Mouse (Mus musculus): Measurements from ENCODE around the gene Zfp366. TPM values are rescaled to one million over a fixed set of nuclear protein-coding genes. Genes with fewer than 3 reads are reported as not detected.

Gene Zfp366
- total RNA-seq, 1 experiment from 2014 or later, result not detected

GRCm38 (mm10) chr13:99183257-99183895 is 1.2 kb upstream of the Zfp366 start:
- ATAC-seq (replicated peaks; ENCODE audit: insufficient number of reproducible peaks, low FRiP score, low TSS enrichment, poor library complexity, severe bottlenecking), result no peak

DNA sequence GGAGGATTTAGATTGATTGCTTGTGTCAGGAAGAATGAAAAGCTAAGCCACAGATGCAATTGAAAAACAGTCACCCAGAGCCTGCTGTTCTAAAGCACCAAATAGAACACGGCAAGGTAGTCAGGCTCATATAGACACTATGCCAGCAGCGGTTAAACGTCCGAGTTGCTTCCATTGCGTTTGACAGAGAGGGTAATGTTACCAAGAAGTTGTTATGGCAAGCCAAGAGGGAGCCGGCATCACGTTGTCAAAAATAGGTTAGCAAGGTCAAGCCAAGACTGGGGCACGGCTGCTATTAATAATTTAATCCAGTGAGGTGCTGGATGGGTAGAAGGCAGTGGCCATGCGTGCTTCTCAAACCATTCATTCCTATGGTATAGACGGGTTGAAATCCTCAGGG is 950 bp downstream of the Zfp366 start:
- no peak for ATAC-seq (replicated peaks; ENCODE audit: insufficient number of reproducible peaks, low FRiP score, low TSS enrichment, poor library complexity, severe bottlenecking)

GRCm38 (mm10) chr13:99186138-99186853 is 1.7 kb downstream of the Zfp366 start:
- no peak for ATAC-seq (replicated peaks; ENCODE audit: insufficient number of reproducible peaks, low FRiP score, low TSS enrichment, poor library complexity, severe bottlenecking)

DNA sequence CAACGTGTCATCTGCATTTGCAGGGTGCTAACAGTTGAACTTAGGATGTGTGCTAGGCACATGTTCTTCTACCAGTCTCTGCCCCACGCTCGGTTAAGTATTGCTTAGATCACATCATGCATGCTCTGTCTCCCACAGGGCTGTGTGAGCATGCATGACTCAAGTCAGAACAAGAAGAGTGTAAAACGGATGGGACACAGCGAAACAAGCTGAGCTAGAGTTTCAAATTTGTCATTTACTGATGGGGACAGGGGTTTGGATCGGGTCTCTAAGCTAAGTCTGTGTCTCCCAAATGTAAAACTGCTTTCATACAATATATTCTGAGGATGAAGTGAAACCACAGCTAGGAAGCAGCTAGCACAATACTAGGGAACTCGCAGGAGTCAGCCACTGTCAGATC is 2.2 kb downstream of the Zfp366 start:
- no peak for ATAC-seq (replicated peaks; ENCODE audit: insufficient number of reproducible peaks, low FRiP score, low TSS enrichment, poor library complexity, severe bottlenecking)

- peak; percentile 49 for ATAC-seq (replicated peaks; ENCODE audit: insufficient number of reproducible peaks, low FRiP score, low TSS enrichment, poor library complexity, severe bottlenecking)
Measured at GRCm38 (mm10) chr13:99187456-99187855, 2.8 kb downstream of the Zfp366 start.

- no peak for ATAC-seq (replicated peaks; ENCODE audit: insufficient number of reproducible peaks, low FRiP score, low TSS enrichment, poor library complexity, severe bottlenecking)
Measured at GRCm38 (mm10) chr13:99188625-99189024, 4.0 kb downstream of the Zfp366 start.

- no peak for ATAC-seq (replicated peaks; ENCODE audit: insufficient number of reproducible peaks, low FRiP score, low TSS enrichment, poor library complexity, severe bottlenecking)
Measured at GRCm38 (mm10) chr13:99189671-99190070, 5.0 kb downstream of the Zfp366 start.

DNA sequence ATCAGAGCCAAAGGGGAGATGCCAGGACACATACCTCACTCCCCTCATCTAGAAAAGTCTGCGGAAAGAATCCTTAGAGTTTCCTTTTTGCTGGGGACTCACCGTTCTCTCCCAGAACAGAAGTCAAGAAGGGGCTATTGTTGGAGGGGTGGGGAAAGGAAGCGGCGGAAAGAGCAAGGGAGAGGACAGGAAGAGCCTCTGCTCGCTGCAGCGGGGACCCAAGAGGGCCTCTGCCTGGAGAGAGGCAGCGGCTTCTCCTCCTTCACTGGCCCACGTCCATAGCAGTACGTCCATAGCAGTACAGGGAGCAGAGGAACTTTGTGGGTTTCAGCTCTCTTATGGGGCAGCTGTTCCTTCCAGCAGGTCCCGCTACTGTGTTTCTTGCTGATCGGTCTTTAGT is 5.8 kb downstream of the Zfp366 start:
- no peak for ATAC-seq (replicated peaks; ENCODE audit: insufficient number of reproducible peaks, low FRiP score, low TSS enrichment, poor library complexity, severe bottlenecking)

DNA sequence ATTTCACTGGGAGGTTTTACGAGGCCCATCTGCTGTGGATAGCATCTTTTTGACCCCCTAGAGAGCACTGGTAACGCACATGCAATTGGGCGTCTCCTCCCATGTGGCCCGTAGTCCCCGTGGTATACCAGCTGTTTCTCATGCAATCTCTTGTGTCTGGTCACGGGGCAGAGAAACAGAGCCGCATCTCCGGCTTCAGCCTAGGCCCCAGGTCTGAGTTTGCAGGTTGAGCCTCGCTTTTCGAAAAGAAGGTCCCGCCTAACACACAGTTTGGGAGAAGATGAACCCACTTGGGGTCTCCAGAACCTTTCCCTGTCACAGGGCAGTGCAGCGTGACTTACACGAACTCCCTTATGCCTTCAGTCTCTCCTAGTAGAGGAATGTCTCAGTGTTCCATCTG is 6.4 kb downstream of the Zfp366 start:
- no peak for ATAC-seq (replicated peaks; ENCODE audit: insufficient number of reproducible peaks, low FRiP score, low TSS enrichment, poor library complexity, severe bottlenecking)

DNA sequence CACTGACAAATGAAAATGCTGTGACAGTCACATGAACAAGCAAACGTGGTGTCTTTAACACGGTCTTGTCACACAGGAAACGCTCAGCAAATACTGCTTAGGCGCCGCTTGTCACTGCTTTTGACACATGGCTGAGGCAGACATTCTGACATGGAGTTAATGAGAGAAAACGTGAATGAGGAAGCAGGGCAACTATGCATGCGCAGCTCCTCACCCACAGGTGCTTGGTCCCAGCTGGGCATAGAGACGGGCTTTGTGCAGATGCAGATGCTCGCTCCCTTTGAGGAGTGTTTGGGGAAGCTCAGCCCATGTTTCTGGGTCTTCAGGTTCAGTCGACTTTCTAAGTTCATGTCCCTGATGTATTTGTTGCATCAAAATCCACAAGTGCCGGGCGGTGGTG is 11.7 kb downstream of the Zfp366 start:
- no peak for ATAC-seq (replicated peaks; ENCODE audit: insufficient number of reproducible peaks, low FRiP score, low TSS enrichment, poor library complexity, severe bottlenecking)

DNA sequence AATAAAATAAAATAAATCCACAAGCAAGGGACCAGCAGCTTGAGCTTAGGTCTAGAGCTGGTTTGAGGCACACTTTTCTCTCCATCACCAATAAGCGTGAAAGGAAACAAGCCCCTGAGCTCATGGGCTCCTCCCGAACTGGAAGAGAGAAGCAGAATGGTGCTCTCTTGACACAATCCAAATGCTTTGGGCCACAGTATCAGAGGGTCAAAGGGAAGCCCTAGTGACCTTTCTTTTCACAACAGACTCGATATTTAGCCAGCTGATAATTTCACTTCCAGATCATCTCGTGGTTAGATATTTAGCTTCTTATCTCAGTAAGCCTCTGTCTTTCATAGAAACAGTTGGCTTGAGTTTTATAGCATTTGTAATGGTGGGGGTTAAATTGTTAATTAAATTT is 12.2 kb downstream of the Zfp366 start:
- no peak for ATAC-seq (replicated peaks; ENCODE audit: insufficient number of reproducible peaks, low FRiP score, low TSS enrichment, poor library complexity, severe bottlenecking)

DNA sequence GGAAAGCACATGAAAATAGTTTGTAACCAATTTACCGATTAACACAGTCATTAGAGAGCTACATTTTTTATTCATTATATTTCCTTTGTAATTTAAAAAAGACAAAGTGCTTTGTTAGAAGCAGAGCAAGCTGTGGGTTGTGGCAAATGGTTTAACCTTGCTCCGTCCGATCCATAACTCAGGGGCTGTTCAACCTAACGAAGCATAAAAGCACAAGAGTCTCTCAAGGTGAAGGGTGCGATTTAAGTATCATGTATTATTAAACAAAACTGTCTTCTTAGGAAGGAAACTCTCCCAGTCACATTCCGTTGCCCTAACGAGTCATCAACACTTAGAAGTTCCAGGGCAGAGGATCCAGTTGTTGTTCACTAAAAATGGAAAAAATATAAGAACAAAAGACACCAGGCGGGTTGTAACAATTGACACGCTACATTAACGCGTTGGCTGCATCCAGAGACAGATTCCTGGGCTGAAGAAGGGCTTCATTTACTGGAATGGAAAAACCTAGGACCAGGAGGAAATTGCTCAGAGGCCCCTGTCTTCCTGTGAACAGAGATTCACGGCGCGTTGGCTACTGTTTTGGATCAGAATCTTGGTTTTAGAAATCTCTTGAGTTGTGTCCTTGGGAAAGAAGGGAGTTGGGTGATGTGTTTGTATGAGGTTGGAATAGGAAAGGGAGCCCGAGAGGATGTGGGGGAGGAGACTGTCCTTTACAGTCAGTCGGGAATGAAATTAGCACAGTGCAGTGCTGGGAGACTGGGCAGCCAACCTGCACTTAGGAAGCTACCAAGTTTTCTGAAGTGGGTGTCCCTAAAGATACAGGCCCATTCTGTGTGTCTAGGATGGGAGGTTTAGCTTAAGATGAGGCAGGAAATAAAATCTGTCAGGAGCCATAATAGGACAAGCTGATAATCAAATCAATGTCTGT is 17.3 kb downstream of the Zfp366 start:
- no peak for ATAC-seq (replicated peaks; ENCODE audit: insufficient number of reproducible peaks, low FRiP score, low TSS enrichment, poor library complexity, severe bottlenecking)

DNA sequence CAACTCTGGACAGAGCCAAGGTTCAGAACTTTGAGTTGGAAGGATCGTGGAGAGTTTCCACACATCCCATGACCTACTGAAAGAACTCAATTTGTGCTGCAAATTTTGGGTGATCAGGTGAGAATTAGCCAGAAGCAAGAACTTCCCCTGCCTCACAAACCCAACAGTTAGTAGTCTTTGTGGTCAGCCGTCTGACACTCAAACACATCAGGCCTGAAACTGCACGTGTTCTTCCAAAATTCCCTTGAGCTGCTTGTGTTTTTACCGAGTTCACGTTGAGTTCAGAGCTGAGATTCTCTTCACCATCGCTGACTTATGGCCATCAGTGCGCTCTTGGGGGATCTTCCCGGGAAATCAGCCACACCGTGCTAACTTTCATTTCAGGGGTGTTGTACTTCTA is 22.6 kb downstream of the Zfp366 start:
- ATAC-seq (replicated peaks; ENCODE audit: insufficient number of reproducible peaks, low FRiP score, low TSS enrichment, poor library complexity, severe bottlenecking), result no peak

DNA sequence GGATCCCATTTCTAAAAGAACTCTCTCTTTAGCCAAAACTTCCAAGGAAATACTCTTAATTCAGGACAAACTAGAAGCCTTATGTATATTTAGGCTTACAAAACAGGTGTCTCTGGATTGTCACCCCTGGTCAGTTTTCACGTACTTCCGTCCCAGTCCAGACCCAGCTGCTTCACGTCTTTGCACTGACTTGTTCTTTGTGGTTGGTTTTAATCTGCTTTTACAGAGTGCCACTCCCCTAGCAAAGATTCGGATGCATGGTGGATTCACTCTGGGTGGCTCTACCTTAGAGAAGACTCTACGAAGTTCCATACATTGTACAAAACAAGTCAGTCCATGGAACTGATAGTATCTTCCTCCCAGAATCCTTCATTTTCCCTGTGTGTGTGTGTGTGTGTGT is 25.2 kb downstream of the Zfp366 start:
- ATAC-seq (replicated peaks; ENCODE audit: insufficient number of reproducible peaks, low FRiP score, low TSS enrichment, poor library complexity, severe bottlenecking), result no peak

DNA sequence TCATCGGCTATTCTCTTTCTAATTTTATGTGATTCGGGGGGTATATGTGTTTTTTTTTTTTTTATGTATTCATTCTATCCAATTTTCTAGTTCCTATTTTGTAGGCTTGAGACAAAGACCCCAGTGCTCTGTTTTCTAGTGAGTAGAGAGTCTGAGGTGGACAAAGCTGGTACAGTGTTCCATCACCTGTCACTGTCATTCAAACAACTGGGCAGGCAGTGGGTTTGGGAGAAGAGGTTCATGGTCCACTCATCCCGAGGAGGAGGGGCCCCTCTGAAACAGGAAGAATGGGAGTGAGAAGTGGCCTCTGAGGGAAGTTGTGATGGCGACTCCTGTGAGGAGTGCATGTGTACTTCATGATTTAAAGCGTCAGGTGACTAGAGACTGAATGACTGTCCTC is 26.2 kb downstream of the Zfp366 start:
- ATAC-seq (replicated peaks; ENCODE audit: insufficient number of reproducible peaks, low FRiP score, low TSS enrichment, poor library complexity, severe bottlenecking), result no peak

DNA sequence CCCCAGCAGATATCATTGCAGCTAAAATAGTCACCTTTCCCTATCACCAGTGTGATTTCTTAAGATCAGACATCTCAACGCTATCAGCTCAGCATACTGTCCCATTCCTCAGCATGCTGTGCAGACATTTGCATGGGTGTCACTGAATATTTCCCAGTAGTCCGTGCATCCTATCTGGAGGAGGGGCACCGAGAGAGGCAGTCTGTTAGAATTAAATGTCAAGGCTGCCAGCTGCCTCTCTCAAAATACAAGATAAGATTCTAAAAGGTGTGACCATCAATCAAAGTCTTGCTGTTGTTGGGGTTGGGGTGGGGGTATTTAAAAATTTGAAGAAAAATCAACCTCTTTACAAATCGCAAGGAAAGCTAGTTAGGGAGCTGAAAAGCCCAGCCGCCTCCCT is 28.4 kb downstream of the Zfp366 start:
- no peak for ATAC-seq (replicated peaks; ENCODE audit: insufficient number of reproducible peaks, low FRiP score, low TSS enrichment, poor library complexity, severe bottlenecking)

GRCm38 (mm10) chr13:99216005-99216404 is 31.4 kb downstream of the Zfp366 start:
- ATAC-seq (replicated peaks; ENCODE audit: insufficient number of reproducible peaks, low FRiP score, low TSS enrichment, poor library complexity, severe bottlenecking), result no peak

DNA sequence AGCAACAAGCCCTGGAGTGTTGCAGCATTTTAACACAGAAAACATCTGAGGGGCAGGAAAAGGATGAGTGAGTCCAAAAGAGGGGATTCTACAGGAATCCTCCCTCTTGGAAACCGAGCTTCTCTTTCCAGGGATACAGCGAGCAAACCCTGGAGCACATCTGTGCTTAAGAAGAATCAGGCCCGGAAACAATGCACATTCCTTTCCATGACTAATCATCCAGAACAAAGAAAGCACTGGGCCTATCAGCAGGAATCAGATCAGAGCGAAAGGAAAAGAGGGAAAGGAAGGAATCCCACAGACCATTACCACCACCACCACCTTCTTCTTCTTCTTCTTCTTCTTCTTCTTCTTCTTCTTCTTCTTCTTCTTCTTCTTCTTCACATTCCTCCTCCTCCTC is 33.4 kb downstream of the Zfp366 start:
- ATAC-seq (replicated peaks; ENCODE audit: insufficient number of reproducible peaks, low FRiP score, low TSS enrichment, poor library complexity, severe bottlenecking), result no peak

DNA sequence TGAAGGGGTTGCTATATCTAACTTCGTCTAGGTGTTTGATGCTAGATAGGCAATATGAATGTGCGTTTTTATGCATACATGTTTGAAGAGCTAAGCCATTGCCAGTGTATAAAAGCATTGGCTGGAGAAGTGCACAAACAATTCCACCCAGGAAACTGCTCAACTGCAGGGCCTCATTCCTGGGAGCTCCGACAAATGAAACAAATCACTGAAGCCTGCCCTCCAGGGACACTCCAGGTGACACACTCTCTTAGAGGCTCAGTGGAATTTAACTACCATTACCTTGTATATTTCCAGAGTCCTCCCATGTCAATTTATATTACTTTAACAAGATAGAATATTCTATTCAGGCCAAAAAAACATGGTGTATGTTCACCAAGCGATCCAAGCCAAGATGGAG is 35.0 kb downstream of the Zfp366 start:
- no peak for ATAC-seq (replicated peaks; ENCODE audit: insufficient number of reproducible peaks, low FRiP score, low TSS enrichment, poor library complexity, severe bottlenecking)

DNA sequence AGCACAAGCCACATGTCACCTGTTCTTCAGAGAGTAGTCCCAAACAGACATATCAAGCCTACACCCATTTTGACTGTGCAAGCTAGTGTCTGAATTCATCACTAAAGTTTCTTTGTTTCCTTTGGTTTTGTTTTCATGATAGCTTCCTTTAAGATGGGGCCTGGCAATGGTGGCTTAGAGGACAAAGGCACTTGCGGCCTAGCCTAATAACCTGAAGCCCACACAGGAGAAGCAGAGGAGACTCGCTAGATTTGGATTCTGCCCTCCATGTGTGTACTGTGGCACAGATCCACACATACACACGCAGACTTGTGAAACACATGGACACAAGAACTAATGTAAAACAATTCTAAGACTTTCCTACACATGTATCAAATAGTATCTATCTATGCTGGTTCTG is 37.4 kb downstream of the Zfp366 start:
- ATAC-seq (replicated peaks; ENCODE audit: insufficient number of reproducible peaks, low FRiP score, low TSS enrichment, poor library complexity, severe bottlenecking), result no peak

Measured in monocyte, adult 5-6 weeks (primary cell).